Mouse (Mus musculus) cerebellum, adult 18-20 months (tissue): ENCODE data around the gene Naa80.
A peak's percentile ranks its signal among the peaks of the same experiment; 100 is the strongest.
"Not testable (repeated sequence)": the region's sequence is repeated elsewhere in the genome, so short reads cannot be mapped to it uniquely, and the experiment has no call there.

ENCODE experiments used
- DNase-seq, 2 experiments: peaks; one replicate each; pipeline ENCODE4 v3.0.0; 2021

Gene Naa80

DNA sequence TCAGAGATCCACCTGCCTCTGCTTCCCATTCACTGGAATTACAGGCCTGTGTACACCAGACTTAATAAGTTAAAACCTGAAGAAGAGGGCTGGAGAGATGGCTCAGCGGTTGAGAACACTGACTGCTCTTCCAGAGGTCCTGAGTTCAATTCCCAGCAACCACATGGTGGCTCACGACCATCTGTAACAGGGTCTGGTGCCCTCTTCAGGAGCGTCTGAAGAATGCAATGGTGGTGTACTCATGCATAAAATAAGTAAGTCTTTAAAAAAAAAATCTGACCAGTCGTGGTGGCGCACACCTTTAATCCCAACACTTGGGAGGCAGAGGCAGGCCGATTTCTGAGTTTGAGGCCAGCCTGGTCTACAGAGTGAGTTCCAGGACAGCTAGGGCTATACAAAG, 4.9 kb upstream of the Naa80 start:
- not testable (repeated sequence) for DNase-seq

DNA sequence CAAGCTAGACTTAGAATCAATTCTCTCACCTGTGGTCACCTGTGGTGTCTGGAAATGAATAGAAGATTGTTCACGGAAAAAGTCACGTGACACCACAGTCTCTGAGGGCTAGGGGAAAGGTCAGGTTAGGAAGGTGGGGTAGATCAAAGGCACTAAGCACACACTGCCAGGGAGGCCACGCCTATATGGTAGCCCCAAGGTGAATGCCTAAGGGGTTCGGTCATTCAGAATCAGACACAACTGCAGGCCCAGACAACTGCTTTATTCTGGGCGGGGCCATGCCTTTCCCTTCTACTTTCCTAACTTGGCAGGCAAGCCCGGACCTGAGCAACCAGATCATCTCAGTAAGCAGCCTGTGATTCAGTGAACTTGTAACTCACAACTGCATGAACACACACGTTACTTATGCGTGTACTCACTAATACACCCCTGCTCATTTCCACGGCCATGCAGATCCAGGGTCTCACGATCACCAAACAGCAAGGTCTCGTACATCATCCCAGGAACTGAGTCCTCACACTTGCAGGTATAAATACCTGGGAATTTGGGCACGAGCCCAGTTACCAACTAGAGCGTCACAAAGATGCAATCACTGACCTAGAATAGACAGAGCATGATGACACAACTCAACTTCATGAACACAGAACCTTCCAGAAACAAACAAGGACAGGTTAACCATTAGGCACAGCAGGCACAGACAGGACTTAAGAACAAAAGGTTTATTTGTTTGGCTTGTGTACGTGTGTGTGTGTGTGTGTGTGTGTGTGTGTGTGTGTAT, 2.9 kb upstream of the Naa80 start:
- DNase-seq = peak in 1 of 2 experiments; percentile 44

DNA sequence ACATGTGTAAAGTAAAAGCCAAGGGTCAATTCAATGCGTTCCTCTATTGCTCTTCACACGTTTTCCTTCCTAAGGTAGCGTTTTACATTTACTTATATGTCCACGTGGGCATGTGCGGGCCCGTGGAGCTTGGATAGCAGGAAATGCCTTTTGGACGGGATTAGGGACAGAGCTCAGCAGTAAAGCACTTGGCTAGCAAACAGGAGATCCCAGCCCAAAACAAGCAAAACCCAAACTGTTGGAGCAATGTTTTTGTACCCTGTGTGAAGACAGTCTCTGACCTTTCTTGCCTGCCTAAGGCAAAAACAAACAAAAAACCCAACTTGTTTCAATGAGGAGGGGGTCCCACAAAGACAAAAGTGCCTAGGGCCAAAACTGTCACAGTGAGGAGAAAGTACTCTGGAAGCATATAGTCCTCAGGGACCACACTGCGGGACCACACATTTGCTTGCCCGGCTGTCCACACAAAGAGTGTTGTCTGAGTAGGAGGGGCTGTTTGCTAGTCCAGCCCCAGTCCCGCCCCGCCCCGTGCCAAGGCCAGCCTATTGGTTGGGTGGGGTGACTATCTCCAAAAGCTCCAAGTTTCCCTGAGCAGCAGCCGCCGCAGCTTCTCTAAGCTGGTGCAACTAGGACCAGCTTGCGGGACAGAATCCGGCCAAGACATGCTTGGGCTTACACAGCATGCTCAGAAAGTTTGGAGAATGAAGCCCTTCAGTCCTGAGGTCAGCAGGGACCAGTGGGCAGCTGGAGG, 2.2 kb upstream of the Naa80 start, which contains the start of gene Hyal1:
Gene Hyal1, plus strand, starts transcription at position 571 of the 751 bp plus-strand sequence.
- DNase-seq = peak in 1 of 2 experiments; percentile 36

DNA sequence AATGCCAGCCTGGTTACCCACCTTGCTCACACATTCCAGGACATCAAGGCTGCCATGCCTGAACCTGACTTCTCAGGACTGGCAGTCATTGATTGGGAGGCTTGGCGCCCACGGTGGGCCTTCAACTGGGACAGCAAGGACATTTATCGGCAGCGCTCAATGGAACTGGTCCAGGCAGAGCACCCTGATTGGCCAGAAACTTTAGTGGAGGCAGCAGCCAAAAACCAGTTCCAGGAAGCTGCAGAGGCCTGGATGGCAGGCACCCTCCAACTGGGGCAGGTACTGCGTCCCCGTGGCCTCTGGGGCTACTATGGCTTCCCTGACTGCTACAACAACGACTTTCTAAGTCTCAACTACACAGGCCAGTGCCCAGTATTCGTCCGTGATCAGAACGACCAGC, 816 bp upstream of the Naa80 start:
- no peak for DNase-seq

DNA sequence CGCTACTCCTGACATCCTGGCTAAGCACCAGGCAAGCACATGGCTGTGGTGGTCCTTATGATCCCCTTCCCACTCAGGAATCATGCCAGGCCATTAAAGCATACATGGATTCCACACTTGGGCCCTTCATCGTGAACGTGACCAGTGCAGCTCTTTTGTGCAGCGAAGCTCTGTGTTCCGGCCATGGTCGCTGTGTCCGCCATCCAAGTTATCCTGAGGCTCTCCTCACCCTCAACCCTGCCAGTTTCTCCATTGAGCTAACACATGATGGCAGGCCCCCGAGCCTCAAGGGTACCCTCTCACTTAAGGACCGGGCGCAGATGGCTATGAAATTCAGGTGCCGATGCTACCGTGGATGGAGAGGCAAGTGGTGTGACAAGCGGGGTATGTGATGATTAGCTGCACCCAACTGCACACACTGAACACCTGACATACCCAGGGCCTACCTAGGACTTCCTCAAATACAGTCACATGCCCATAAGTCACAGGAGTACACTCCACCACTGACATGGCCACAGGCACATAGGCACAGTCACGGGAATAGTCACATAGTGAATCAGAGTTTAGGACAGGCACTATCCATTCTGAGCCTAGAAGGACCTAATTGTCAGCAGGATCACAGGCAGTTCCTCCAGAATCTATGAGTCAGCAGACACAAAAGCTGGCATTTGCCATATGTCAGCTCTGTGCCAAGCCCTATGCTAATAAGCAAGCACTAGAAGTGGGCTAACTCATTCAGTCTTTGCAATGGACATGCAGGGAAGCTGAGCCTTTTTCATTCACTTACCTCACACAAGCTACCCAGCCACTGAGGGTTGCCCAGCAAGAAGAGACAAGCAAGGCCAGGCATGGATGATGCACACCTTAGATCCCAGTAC, 575 bp downstream of the Naa80 start:
- DNase-seq = peak; percentile 47 to 70

DNA sequence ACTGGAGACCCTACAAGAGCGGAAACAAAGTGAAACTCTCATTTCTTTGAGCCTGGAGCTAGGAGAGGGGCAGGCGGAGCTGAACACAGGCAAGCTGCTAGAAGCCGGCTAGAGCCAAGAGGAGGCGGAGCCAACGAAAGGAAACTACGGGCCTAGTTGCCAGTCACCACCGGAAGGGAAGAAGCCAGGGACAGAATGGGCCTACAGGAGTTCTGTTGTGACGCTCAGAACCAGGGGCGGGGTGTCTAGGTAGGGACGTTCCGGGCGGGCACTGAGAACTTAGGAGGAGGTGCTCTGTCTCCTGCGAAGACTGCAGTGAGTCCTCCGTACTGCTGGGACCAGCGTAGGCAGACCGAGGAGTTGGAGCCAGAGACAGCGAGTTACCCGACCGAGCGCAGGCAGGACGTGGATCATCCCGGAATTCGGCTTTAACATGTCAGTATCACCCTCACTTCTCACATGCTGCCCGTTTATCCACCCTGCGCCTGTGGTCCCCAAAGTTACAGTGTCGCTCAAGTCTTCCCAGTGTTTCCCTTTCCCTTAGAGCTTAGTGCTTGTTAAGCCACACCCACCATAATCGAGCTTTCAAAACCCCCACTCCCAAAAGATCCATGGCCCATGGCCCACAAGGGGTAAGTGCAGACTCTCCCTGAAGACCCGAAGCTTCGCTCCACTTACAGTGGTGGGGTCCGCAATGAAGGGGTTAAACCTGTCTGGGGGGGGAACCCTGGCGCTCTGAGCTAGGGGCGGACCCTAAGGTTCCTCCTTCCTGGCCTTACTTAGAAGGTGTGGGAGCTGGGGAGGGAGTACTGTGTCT, 2.0 kb downstream of the Naa80 start, which contains the start of gene Hyal3:
Gene Hyal3, plus strand, starts transcription at position 318 of the 817 bp plus-strand sequence.
- DNase-seq = peak; percentile 86 to 94

DNA sequence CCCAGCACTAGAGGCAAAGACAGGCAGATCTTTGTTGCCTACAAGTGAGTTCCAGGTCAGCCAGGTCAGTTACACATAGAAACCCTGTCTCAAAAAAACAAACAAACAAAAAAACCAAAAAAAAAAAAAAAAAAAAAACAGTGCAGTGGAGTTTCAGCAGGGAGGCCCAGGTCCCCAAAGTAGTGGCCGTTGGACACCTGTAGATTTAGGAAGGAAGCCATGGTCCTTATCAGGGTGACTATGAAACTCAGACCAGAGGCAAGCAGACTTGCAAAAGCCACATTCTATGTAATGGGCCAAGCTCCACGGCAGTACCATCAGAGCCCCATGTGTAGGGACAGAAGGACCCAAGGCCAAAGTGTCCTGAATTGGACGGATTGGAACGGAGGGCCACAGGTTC, 2.9 kb downstream of the Naa80 start:
- DNase-seq = no peak

DNA sequence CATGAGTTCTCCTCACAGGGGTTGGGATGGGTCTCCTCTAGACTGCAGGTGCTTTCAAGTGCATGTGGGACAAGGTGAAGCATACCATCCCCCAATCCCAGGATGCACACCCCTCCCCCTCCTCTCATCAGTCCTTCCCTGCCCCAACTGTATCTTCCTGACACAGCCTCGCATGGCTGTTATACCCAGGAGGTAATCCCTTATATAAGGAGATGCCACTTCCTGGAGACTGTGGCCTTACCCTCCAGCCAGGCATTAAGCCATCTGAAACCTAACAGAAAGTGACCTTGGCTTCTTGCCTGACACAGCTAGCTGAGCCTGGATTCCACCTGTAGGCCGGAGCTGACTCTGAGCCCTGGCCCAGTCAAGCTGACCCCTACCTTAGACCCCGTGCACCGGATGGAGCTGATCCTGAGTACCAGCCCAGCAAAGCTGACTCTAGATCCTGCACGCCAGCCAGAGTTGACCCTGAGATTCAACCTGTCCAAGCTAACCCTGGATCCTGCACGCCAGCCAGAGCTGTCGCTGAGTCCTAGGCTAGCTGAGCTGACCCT, 3.9 kb downstream of the Naa80 start:
- DNase-seq = peak in 1 of 2 experiments; percentile 25

DNA sequence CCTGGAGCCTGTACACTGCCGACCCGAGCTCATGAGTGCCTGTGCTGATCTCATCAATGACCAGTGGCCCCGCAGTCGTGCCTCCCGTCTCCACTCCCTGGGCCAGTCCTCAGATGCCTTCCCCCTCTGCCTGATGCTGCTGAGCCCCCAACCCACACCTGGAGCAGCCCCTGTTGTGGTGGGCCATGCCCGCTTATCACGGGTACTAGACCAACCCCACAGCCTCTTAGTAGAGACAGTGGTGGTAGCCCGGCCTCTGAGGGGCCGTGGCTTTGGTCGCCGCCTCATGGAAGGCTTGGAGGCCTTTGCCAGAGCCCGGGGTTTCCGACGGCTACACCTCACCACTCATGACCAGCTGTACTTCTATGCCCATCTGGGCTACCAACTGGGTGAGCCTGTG, 4.5 kb downstream of the Naa80 start:
- no peak for DNase-seq

DNA sequence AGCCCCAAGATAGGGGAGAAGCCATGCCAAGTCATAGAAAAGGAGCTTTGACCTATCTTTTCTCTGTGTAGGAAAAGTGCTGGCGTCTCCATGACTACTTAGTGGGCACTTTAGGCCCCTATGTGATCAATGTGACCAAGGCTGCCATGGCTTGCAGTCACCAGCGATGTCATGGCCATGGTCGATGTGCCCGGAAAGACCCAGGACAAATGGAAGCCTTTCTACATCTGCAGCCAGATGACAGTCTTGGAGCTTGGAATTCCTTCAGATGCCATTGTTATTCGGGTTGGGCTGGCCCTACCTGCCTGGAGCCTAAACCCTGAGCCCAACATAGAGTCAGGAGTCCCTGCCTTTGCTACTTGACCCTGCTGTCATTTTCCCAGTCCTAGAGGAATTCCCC, 7.8 kb downstream of the Naa80 start:
- DNase-seq = peak in 1 of 2 experiments; percentile 34

DNA sequence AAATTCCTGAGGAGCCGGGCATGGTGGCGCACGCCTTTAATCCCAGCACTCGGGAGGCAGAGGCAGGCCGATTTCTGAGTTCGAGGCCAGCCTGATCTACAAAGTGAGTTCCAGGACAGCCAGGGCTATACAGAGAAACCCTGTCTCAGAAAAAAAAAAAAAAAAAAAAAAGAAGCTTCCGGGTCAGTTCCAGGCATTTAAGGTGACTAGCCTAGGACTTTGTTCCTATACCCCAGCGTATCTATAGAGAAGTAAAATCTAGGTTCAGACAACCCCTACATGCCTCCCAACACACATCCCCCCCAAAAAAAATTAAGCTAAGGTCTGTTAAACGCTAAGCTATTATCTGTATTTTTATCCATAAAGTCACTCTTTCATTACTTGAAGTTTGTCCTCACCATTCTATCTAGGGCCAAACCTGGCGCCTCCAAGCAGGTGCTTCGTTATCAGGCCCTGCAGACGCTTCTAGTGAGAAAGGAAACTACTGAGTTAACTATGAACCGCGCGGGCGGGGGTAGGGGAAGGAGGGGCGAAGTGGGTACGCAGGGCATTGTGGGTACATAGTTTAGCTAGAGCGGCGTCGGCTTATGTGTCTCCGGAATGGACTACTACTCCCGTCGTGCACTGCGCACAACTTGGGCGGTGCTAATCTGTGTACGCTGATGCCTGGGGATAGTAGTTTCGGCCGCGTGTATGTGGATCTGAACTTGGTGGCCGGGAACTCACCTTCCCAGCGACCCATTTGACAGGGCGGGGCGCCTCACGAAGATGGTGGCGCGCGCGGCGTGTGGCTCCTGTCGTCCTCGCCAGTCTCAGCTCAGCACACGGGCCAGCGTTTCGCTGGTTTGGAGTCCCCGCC, 8.5 kb downstream of the Naa80 start, which contains the start of gene Ifrd2:
Gene Ifrd2, plus strand, starts transcription at position 669 of the 859 bp plus-strand sequence.
- DNase-seq = peak; percentile 95 to 100

DNA sequence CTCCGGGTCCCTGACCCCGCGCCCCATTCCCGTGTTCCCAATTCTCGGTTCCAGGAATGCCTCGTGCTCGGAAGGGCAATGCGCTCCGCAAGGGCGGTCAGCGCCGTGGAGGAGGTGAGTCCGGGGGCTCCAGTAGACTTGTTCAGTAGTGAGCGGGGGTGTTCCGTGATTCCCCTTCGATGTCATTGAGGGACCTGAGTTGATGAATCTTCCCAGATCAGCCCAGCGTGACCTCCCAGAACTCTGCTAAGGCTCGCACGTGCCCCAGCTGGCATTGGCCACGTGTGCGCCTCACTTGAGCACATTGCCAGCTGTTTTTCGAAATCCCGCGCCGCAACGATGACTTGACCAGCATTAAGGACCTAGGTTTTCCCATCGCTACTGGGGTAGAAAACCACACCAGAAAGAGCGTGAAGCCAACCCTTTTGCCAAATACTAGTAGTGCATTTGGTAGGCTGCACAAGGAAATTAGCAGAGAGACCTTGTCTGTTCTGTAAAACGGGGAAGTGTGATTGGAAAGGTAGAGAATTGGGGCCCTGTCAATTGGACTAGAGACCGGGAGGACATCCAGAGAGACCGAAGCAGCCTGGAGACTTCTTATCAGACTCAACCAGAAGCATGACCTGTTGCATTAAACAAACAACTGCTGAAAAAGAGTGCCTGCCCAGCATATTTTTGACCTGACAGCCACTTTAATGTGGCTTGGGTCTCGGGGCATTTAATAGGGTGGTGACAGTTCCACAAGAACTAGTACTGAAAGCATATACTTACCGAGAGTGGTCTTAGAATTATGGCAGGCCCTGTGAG, 9.3 kb downstream of the Naa80 start:
- no peak for DNase-seq

DNA sequence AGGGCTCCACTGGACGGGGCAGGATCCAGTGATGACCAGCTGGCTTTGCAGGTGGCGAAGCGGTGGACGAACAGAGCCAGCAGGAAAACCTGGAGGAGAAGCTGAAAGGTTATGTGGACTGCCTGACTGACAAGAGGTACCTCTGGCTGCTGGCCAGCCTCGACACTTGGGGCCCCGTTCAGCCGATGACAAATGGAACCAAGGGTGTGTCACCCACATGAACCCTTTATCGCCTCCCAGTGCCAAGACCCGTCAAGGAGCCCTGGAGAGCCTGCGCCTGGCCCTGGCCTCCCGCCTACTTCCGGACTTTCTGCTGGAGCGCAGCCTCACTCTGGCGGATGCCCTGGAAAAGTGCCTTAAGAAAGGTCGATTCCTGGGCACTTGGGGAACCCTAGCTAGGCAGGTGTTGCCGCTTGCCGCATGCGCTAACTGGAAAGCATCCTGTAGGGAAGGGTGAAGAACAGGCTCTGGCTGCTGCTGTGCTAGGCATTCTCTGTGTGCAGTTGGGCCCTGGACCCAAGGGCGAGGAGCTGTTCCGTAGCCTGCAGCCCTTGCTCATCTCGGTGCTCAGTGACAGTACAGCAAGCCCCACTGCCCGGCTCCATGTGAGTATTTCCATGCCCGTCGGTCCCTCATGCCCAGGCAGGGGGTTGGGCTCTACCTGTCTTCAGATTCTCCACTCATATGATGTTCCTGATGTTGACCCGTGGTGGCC, 11.5 kb downstream of the Naa80 start:
- peak in 1 of 2 experiments; percentile 45 for DNase-seq

DNA sequence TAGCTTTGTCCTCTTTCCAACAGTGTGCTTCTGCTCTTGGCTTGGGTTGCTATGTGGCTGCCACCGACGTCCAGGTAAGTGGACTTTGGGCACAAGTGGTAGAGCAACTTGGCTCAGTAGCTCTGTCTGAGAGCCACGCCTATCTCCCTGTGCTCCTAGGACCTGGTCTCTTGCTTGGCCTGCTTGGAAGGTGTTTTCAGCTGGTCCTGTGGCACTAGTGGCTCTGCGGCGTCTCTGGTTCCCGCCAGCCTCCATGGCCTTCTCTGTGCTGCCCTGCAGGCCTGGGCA, 12.0 kb downstream of the Naa80 start:
- no peak for DNase-seq

DNA sequence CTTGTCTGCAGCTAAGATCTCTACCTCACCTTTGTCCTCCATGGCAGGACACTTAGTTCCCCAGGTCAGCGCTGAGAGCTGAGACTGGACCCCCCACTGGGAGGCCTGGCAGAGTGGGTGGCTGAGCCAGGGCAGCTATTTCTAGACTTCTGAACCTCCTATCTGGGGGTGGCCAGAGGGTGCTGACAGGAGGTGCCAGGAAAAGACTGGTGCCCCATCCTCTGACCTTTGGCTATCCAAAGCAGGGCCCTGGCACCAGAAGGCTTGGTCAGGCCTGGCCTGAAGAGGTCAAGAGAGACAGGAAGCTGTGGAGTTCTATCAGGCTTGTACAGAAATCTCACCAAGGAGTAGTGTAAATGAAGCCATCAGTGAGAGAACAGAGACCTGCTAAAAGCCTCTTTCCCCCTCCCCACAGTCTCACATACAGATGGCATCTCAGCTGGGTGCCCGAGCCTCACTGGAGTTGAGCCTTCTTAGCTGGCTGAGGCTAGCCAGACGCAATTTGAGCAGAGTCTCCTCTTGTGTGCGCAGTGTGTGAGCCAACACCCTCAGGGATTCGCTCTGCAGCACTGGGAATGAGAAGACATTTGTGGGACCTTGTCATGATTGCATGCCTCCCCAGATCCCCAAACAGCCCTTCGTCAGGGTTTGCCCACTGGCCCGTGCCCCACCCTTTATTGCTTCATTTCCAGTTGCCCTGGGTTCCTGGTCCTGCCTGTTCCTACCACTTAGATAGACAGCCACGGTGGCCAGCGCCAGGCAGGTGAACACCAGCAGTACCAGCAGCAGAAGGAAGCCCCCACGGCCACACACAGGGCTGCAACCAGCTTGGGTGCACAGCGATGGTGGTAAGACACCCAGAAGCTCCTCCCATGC, 14.7 kb downstream of the Naa80 start:
- DNase-seq = peak; percentile 88 to 93

DNA sequence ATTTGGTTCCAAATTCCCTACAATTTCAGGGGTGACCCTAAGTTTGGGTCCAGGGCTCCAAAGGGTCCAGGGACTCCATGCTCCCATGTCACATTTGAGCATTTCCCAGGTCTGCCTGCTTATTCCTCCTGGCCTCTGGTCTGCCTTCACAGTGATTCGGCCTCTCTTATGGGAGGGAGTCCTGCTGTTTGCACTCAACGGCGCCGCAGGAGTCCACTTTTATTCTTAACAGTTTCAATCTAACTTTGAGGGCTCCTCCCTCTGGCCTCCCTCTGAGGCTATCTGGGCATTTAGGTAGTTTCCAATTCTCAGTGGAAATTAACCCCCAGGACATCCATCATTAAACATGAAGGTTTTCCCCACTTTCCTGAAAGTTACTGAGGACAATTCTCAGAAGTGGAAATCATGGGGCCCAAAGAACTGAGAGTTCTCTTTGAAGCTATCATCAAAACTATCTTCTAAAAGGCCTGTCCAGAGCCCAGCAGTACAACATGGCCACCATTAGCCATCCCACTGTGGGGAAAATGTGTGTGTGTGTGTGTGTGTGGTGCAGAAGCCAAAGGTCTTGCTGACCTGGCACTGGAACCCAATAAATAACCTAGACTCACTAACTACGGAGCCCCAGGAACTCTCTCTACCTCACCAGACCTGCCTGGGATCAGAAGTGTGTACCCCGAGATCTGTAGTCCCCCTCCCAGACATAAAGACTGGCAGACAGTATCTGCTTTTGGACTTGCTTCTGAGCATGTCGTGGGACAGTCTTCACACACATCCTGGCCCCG, 15.8 kb downstream of the Naa80 start:
- no peak for DNase-seq
